Mouse (Mus musculus) embryo, embryonic 9.5 days (tissue): ENCODE measurements around the gene Eps8l2.

Experiments
- DNase-seq: peaks from one replicate; pipeline ENCODE4 v3.0.0-alpha.2; 2017; ENCODE audit errors: extremely low spot score

The Eps8l2 gene

DNA sequence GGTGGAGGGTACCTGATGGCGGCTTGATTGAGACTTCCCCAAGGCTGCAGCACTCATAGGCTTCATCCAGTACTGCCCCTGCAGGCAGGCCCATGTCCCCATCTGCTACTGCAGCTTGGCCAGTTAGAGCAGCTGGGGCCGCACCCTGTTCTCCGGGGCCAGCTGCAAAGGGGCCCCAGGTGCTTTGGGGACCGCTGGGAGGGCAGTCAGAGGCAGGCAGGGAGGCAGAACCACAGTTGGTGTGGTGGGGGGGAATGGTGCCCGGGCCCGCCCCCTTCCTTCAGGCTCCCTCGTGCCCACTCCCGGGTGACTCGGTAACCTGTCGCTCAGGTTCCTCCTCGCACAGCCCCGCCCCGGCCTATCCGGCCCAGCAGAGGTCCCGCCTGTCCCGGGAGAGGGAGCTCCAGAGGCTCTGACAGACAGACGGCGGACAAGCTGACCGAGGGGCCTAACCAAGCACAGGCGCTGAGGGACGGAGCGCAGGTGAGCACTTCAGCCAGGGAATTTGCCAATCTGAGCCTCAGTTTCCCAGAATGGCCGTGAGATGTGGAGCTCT, at the start of gene Eps8l2:
TSS of gene Eps8l2 (plus strand) at position 305 of the 556 bp plus-strand sequence.
- peak; percentile 37 for DNase-seq

DNA sequence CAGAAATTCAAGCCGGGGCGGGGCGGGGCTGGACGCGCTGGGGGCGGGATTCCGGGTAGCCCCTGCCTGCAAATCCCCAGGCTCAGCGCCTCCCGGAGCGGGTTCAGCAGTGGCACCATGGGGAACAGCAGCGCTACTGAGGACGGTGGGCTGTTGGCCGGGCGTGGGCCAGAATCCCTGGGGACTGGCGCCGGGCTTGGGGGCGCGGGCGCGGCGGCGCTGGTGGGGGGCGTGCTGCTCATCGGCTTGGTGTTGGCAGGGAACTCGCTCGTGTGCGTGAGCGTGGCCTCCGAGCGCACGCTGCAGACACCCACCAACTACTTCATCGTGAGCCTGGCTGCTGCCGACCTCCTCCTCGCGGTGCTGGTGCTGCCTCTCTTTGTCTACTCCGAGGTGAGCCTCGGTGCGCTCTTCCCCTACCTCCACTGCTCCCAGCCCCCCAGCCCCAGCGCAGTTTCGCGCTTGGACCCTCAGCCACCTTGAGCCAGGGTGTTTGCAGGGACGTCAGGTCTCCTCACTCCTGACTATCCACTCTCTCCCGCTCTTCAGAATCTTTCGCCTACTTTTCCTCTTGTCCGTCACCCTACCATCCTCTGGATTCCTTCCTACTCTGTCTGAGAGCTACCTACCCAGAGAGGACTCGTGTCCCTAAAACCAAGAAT, 46.6 kb upstream of the Eps8l2 start, which contains the start of gene Drd4:
TSS of gene Drd4 (plus strand) at position 86 of the 662 bp plus-strand sequence.
- peak; percentile 68 for DNase-seq

DNA sequence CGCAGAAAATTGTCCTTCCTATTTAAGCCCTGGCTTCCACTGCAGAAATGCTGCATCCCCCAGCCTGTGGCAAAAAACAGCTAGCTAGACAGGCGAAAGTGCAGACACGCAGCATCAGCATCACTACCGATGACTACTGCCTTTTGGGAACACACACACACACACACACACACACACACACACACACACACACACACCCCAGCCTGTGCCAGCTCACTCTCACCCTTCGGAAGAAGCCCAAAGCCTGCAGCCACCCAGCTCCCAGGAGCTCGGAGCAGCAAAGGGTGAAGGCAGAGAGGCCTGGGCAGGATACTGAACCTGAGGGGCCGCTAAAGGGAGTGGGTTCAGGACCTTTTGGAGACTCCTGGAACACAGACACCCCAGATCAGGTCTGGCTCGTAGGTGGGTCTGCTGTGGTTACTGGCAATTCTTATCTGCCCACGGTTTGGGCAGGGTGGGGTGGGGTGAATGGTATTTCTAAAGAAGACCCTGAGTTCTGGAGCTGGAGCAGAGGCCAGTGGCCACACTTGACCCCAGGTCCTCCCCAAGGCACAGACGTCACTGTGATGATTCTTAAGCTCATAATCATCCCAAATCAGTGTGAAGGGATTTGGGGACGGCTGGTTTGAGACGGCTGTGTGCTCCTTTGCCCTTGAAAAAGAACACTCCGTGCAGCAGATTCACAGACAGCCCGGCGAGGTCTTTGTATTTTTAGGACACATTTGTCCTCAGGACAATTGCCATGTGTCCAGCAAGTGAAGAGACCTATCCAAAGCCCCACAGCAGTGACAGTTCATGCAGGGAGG, 45.9 kb upstream of the Eps8l2 start:
- DNase-seq = peak; percentile 14

DNA sequence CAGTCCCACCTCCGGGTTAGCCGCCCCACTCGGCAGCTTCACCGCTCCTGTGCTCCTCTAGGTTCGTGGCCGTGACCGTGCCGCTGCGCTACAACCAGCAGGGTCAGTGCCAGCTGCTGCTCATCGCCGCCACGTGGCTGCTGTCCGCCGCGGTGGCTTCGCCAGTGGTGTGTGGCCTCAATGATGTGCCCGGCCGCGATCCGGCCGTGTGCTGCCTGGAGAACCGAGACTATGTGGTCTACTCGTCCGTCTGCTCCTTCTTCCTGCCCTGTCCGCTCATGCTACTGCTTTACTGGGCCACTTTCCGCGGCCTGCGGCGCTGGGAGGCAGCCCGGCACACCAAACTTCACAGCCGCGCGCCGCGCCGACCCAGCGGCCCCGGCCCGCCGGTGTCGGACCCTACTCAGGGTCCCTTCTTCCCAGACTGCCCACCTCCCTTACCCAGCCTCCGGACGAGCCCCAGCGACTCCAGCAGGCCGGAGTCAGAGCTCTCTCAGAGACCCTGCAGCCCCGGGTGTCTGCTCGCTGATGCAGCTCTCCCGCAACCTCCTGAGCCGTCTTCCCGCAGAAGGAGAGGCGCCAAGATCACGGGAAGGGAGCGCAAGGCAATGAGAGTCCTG, 44.7 kb upstream of the Eps8l2 start:
- peak; percentile 63 for DNase-seq

DNA sequence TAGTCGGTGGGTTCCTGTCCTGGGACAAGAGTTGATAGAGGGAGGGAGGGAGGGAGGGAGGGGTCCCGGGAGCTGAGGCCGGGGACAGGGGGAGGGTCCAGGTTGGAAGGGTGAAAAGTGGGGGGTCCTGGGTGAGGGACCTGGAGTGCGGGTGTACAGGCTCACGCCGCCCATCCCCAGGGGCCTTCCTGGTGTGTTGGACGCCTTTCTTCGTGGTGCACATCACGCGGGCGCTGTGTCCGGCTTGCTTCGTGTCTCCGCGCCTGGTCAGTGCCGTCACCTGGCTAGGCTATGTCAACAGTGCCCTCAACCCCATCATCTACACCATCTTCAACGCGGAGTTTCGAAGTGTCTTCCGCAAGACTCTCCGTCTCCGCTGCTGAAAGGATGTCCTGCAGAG, 44.2 kb upstream of the Eps8l2 start:
- no peak for DNase-seq

DNA sequence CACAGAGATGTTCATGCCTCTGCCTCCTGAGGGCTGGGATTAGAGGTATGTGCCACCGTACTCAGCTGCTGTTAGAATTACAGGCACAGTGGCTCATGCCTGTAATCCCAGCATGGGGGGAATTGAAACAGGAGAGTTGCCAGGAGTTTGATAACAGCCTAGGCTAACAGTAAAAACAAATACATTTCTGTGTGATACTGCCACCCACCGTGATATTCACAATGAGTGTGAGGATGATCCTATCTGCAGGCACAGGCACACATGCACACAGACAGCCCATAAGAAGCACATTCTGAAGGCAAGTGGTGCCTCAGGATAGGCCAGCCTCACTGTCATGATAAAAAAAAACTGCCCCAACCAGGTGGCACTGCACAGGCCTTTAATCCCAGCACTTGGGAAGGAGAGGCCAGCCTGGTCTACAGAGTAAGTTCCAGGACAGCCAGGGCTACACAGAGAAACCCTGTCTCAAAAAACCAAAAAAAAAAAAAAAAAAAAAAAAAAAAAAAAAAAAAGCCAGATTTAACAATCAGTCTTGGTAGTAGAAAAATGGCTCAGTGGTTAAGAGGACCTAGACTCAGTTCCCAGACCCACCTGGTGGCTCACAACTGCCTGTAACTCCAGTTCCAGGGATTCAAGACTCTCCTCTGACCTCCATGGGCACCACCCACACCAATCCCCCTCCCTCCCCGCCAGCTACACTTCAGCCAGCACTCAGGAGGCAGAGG, 40.6 kb upstream of the Eps8l2 start:
- DNase-seq = no peak

DNA sequence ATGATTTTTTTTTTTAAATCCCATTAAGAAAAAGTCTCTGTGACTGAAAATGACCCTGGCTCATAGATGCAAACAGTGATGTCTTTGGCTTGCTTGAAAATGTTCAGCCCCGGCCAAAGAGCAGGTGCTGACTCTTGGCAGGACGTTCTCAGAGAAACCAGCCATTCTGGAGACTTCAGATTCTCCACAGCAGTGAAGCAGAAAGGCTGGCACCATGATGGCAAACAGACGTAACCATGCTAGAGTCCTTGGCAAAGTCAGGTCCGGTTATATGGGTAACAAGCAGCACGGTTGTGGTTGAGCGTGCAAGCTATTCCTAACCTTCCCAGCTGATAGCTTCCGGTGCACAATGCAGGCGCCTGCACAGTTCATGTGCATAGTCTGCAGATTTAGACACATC, 39.5 kb upstream of the Eps8l2 start:
- no peak for DNase-seq

DNA sequence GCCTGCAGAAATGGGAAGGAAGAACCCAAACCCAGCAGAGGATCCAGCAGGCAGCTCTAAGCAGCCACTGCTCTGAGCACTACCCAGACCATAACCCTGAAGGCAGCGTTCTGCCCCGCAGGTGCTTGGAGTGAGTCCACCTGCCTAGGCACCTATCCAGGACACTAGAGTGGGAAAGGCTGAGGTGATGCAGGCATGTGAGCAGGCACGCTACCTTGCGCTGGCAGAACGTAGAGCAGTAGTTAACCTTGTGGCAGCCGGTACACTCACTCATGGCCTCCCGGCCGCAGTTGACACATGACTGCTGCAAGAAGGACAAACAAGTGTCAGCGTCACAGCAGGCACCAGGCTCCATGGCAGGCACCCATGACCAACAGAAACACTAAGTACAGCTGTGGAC, 37.3 kb upstream of the Eps8l2 start:
- DNase-seq = no peak

DNA sequence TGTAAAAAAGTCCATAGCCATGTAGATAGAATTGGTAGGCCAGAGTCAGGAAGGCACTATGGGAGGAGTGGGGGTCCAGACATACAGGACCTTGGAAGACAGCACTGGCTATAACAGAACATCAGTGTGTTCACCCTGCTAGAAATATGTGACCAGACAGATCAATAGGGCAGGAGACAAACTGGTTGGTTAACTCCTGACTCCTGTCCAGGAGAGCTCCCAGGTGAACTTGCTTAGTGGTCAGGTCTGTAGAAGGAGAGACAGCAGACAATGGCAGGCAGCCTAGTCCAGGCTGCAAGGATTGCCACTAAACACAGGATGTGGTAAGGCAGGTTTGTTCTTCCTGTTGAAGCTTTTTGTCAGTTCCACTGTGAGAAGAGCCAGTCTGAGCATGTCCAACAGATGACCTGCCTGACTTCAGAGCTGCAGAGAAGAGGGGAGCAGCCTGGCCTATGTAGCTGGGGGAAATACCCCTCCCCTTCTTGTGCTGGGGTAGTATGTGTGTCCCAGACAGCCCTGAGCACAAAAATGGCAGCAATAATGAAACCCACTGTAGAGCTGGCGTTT, 35.9 kb upstream of the Eps8l2 start:
- DNase-seq = no peak

DNA sequence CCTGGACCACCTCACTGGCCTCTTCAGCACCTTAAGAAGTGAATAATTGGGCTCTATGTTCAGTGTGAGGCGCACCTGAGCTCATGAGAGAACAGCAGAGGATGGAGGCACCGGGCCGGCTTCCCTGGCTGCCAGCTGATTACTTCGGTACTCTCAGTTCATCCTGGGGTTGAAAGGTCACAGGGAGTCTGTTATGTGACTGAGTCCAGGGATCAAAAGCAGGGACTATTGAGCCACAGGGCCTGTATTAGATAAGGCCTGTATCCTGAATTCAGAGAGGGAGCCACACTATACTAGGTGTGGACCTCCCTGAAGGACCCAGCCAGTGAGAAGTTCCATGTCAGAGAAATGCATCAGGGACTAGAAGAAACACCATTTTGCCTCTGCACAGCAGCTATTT, 34.1 kb upstream of the Eps8l2 start:
- no peak for DNase-seq

DNA sequence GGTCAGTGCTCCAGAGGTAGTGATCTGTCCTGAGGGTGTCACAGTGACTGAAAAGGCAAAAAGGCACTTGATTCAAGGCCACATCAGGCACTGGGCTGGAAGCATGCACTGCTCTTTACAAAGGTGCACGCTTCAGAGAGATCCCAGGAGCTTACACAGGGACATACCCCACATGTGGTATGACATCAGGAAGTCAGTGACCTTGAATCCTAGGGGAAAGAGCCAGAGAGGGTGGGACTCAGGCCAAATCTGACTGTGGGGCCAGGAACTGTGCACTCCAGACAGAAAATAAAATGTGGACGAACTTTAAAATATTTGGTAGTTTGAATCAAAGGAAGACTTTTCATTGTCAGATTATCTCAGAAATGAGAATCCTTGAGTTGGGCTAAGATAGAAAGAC, 24.3 kb upstream of the Eps8l2 start:
- DNase-seq = no peak

DNA sequence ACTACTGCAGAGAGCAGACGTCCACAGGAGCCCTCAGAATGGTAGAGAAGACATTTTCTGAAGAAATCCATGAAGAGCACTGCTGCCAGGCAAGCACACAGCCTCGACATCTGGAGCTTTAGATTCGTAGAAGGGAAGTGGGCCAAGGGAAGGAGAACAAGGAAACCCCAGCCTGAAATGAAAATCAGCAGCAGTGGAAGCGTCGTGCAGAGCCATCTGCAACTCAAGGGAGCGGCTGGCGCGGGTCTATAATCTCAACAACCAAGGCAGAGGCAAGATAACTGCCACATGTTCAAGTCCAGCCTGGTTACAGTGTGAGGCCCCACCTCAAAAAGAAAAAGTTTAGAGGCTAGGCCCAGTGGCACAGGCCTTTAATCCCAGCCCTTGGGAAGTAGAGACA, 23.6 kb upstream of the Eps8l2 start:
- no peak for DNase-seq

DNA sequence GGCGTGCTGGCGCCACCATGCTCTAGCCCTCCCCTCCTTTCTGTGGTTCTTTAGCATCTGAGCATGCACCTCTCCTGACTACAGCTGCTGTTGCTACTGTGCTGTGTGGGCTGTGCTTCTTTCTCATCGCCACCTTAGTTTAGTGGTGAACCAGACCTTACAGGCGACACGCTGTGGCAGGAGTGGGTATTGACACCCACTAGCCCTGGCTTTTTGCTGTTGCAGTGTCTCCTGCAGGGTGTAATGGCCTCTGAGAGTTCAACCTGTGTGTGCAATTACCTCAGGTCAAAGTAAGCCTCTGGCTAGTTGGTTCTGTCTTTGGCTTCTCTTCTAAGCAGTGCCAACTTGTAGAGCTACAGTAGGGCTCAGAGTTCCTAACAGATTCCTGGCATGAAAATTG, 22.7 kb upstream of the Eps8l2 start:
- no peak for DNase-seq

DNA sequence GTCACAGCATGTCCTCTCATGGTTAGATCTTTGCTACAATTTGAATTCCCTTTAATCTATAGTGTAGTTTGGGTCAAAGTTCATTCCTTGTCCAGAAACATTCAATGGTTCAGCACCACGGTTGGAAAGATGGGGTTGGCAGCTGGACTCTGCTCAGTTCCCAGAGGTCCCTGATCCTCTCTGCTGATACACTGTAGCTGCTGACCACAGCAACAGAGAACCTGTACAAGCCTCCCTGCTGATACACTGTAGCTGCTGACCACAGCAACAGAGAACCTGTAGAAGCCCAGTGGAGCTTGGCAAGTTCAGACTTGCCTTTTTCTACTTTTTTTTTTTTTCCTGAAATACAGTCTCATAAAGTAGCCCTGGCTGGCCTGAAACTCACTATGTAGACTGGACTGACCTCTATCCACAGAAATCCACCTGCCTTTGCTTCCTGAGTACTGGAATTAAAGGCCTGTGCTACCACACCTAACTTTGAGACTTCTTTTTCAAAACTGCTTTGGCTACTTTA, 21.0 kb upstream of the Eps8l2 start:
- DNase-seq = no peak

DNA sequence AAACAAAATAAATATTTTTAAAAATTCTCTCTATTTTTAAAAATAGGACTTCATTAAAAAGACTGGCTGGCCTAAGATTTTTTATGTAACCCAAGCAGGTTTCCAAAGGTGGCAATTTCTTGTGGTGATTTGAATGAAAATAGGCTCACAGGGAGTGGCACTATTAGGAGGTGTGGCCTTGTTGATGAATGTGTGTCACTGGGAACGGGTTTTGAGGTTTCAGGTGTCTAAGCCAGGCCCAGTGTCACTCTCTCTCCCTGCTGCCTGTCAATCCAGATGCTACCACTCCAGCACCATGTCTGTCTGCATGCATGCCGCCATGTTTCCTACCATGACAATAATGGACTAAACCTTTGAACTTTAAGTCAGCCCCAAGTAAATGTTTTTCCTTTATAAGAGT, 19.2 kb upstream of the Eps8l2 start:
- no peak for DNase-seq

DNA sequence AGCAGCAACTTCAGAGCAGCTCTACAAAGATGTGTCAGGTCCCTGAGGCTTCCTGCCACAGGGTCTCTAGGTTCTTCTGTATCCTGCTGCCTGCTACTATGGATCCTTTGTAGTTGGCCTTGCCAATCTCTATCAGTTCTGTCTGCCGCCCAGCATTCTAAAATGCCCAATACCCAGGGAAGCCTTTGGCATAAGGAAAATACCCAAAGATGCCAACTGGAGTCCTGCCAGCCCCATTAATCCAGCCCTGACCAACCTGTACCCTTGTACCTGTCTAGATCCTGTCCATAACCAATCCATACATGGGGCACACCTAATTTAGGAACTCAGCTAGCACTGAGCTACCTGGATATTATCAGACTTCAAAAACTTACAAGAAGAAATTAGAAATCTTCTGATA, 14.0 kb upstream of the Eps8l2 start:
- DNase-seq = no peak

DNA sequence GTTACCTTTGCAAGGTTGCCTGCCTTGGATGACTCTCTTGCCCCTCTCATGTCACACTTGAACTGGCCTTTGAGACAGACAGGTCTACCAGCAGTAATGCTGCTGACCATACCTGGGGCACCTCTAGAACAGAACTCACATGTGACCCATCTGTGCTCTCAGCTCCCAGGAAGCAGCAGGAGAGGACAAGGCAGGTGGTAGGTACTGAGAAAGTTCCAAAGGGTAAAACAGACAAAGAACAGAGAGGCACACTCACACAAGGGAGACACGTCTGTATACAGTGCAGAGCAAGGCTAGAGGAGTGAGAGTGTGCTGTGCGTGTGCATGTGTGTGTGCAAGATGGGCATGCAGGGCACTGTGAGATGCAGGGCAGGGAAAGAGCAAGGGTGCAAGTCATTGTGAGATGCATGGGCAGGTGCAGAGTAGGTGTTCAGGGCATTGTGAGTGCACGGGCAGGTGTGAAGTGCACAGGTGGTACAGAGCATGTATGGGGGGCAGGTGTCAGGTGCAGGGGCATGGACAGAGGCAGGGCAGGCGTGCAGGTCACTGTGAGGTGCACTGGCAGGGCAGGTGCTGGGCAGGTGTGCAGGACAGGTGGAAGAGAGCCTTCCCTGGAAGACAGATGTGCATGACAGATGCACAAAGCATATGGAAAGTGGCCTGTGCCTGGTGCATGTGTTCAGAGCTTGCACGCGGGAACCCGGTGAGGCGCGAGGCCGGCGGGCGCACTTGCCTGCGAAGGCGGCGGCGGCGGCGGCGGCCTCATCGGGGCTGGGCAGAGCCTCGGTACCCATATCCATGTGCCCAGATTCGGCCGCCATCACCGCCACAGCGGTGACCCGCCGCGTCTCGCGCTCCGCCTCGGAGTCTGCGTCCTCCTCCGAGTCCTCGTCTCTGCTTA, 11.9 kb upstream of the Eps8l2 start:
- DNase-seq = peak; percentile 24

DNA sequence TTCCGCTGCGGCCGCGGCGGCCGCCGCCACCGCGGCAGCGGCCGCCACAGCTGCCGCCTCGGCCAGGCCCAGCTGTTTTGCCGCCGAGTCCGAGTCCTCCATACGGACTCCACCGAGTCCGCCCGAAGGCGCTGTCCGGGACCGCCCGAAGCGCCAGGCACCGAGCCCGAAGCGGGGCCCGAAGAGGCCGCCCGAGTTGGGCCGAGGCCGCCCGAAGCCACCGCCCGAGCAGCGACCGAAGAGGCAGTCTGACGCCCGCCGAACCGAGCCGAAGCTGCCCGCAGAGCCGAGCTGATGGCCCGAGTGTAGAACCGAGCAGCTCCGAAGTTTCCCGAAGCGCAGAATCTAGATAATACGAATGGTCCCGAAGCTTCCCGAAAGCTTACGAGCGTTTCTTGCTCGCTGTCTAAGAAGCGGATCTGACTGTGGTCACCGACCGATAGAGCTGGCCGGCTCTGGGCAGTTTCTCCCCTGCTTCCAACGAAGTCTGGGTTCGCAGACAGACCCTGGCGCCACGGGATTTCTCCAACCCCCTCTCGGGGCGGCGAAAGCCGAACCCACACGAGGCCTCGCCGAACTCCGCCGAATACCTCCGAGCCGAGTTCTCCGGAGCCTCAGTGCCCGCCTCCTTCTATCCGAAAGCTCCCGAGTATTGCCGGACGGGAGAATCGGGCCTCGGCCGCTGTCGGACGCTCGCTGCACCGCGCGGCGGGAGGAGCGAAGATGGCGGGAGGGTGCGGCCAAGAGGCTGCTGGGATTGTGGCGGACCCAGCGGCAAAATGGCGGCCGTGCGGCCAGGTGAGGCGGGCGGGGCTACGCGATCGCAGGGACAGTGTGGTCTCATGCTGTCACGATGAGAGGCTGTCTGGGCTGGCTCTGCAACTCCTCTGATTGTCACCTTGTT, 11.0 kb upstream of the Eps8l2 start, which contains the start of the genes Deaf1 and Tmem80:
TSS of gene Deaf1 (minus strand) at position 222 of the 904 bp plus-strand sequence.
TSS of gene Tmem80 (plus strand) at position 271 of the 904 bp plus-strand sequence.
- peak; percentile 96 for DNase-seq

DNA sequence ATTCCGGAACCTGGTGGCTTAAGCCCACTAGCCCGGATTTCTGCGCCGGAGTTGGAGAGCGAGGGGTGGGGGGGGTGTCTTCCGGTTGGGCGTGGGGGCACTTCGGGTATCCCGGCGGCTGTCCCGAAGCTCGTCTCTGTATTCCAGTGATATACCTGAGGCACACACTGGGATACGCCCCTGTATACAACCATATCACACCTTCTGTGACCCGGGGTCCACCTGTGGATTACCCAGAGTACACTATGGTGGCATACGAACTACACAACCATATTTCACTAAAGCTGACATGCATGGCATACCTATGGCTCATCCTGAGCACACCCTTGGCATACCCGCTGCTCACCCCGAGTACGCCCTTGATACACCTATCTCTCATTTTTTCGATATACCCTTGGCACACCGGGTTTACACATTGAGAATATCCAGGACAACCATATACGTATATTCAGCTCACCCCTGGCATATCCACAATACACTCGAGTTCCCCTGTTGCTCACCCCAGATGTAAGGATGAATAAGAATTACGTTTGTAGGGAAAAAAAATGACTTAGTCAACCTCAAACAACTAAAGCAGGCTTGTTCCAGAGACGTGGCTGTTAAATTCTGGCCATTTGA, 10.2 kb upstream of the Eps8l2 start:
- no peak for DNase-seq
